Mouse (Mus musculus): ENCODE measurements around the gene Mrgprd. TPM values are rescaled to one million over a fixed set of nuclear protein-coding genes. Genes with fewer than 3 reads are reported as not detected.

The Mrgprd gene
- total and polyA plus RNA-seq, 3 experiments: not detected

GRCm38 (mm10) chr7:145310526-145310925, 4.1 kb upstream of the Mrgprd start:
- no peak overlapping the region for H3K9ac ChIP-seq (ENCODE audit: insufficient read depth, low read depth)
- H3K4me2 ChIP-seq (ENCODE audit: insufficient read depth, low read depth, poor library complexity, severe bottlenecking): no peak overlapping the region
- no peaks in the 10 kb centered on the region for H3K79me2 ChIP-seq (replicated peaks; ENCODE audit: control insufficient read depth, extremely low read depth, insufficient read depth, poor library complexity, severe bottlenecking)
- in situ Hi-C loops (cut with MboI; ENCODE audit: low pct_ligation_motif_present, low pct_unique_long_range_greater_than_20kb, low sequenced_read_pairs): no loop called here
- no peaks in the 10 kb centered on the region for H3K9me3 ChIP-seq (replicated peaks; ENCODE audit: low read length)
- TF ChIP-seq ELF1 (IDR thresholded peaks at IDR 0.05; ENCODE audit: low read depth, low read length) (no peak), NELFE (IDR thresholded peaks at IDR 0.05; ENCODE audit: low read depth, low read length) (no peak), ETS1 (conservative IDR thresholded peaks at IDR 0.05; ENCODE audit: low read depth, low read length) (no peak), POLR2A (IDR thresholded peaks at IDR 0.05; ENCODE audit: low read depth, low read length) (no peak), RCOR1 (conservative IDR thresholded peaks at IDR 0.05; ENCODE audit: low read depth, low read length) (no peak), MXI1 (IDR thresholded peaks at IDR 0.05; ENCODE audit: low read depth, low read length) (no peak), SMC3 (IDR thresholded peaks at IDR 0.05; ENCODE audit: low read depth, low read length) (no peak), MEF2A (IDR thresholded peaks at IDR 0.05; ENCODE audit: borderline replicate concordance, low read depth, low read length) (no peak), JUND (conservative IDR thresholded peaks at IDR 0.05; ENCODE audit: low read depth, low read length) (no peak), TBP (conservative IDR thresholded peaks at IDR 0.05; ENCODE audit: low read depth, low read length) (no peak), USF1 (IDR thresholded peaks at IDR 0.05; ENCODE audit: low read depth, low read length) (no peak), HCFC1 (IDR thresholded peaks at IDR 0.05; ENCODE audit: low read depth, low read length) (no peak), JUN (IDR thresholded peaks at IDR 0.05; ENCODE audit: insufficient read depth, low read depth, low read length) (no peak), MAX (IDR thresholded peaks at IDR 0.05; ENCODE audit: low read length) (no peak)
- H3K27ac ChIP-seq (ENCODE audit: insufficient read depth, low read depth): no peak overlapping the region
- dilution Hi-C loops (cut with MboI; ENCODE audit: extremely low pct_ligation_motif_present, extremely low pct_unique_long_range_greater_than_20kb, low sequenced_read_pairs): no loop called here
- peaks cover 75% of the 10 kb centered on the region for H3K27me3 ChIP-seq (replicated peaks)
- H3K36me3 ChIP-seq (replicated peaks in 1 of 2; ENCODE audit: control insufficient read depth in 1 of 2, insufficient read depth in 1 of 2, low read length in 1 of 2): no peaks in the 10 kb centered on the region
- no peak for DNase-seq (ENCODE audit: extremely low read depth)
- H3K4me1 ChIP-seq (ENCODE audit: control insufficient read depth in 1 of 2, insufficient read depth in 2 of 2): peaks cover 3 to 14% of the 10 kb centered on the region in 2 experiments; a peak in 3 of 4 replicates
- no peak overlapping the region for H3K4me3 ChIP-seq (replicated peaks in 1 of 3; ENCODE audit: low read depth in 2 of 3, low read length in 2 of 3, poor library complexity in 1 of 3)

GRCm38 (mm10) chr7:145312137-145312536, 2.5 kb upstream of the Mrgprd start:
- Histone ChIP-seq H3K4me1 (ENCODE audit: control insufficient read depth in 1 of 2, insufficient read depth in 2 of 2) (peaks cover 3 to 14% of the 10 kb centered on the region in 2 experiments; a peak in 3 of 4 replicates), H3K36me3 (replicated peaks in 1 of 2; ENCODE audit: control insufficient read depth in 1 of 2, insufficient read depth in 1 of 2, low read length in 1 of 2) (no peaks in the 10 kb centered on the region), H3K4me3 (replicated peaks in 1 of 3; ENCODE audit: low read depth in 2 of 3, low read length in 2 of 3, poor library complexity in 1 of 3) (no peak overlapping the region), H3K9me3 (replicated peaks; ENCODE audit: low read length) (no peaks in the 10 kb centered on the region), H3K4me2 (ENCODE audit: insufficient read depth, low read depth, poor library complexity, severe bottlenecking) (no peak overlapping the region), H3K27me3 (replicated peaks) (peaks cover 72% of the 10 kb centered on the region), H3K79me2 (replicated peaks; ENCODE audit: control insufficient read depth, extremely low read depth, insufficient read depth, poor library complexity, severe bottlenecking) (no peaks in the 10 kb centered on the region), H3K9ac (ENCODE audit: insufficient read depth, low read depth) (no peak overlapping the region), H3K27ac (ENCODE audit: insufficient read depth, low read depth) (no peak overlapping the region)
- no peak for DNase-seq (ENCODE audit: extremely low read depth)
- in situ Hi-C loops (cut with MboI; ENCODE audit: low pct_ligation_motif_present, low pct_unique_long_range_greater_than_20kb, low sequenced_read_pairs) (no loop called here), dilution Hi-C loops (cut with MboI; ENCODE audit: extremely low pct_ligation_motif_present, extremely low pct_unique_long_range_greater_than_20kb, low sequenced_read_pairs) (no loop called here)
- TF ChIP-seq GABPA (IDR thresholded peaks at IDR 0.05; ENCODE audit: insufficient replicate concordance, low read depth, low read length) (no peak), TCF12 (IDR thresholded peaks at IDR 0.05; ENCODE audit: low read depth, low read length) (no peak), RAD21 (IDR thresholded peaks at IDR 0.05; ENCODE audit: low read depth, low read length) (no peak), NRF1 (IDR thresholded peaks at IDR 0.05; ENCODE audit: low read depth, low read length) (no peak), RCOR1 (conservative IDR thresholded peaks at IDR 0.05; ENCODE audit: low read depth, low read length) (no peak), UBTF (IDR thresholded peaks at IDR 0.05; ENCODE audit: low read depth, low read length) (no peak), ZMIZ1 (IDR thresholded peaks at IDR 0.05; ENCODE audit: low read depth, low read length) (no peak), CTCF (conservative IDR thresholded peaks at IDR 0.05 in 1 of 2, IDR thresholded peaks at IDR 0.05 in 1 of 2; ENCODE audit: low read depth in 2 of 2, low read length in 2 of 2) (no peak), IRF4 (IDR thresholded peaks at IDR 0.05; ENCODE audit: low read depth, low read length) (no peak), MAZ (IDR thresholded peaks at IDR 0.05; ENCODE audit: low read depth, low read length) (no peak), ZNF384 (IDR thresholded peaks at IDR 0.05; ENCODE audit: low read depth, low read length) (no peak), TBP (conservative IDR thresholded peaks at IDR 0.05; ENCODE audit: low read depth, low read length) (no peak)
